Mouse (Mus musculus): ENCODE measurements at regions not wholly inside any gene's neighbourhood (a gene's known extent, or its start where the extent isn't known, plus 50 kb on each side); places are given as distances from the start of the nearest gene placed in this dataset.

DNA sequence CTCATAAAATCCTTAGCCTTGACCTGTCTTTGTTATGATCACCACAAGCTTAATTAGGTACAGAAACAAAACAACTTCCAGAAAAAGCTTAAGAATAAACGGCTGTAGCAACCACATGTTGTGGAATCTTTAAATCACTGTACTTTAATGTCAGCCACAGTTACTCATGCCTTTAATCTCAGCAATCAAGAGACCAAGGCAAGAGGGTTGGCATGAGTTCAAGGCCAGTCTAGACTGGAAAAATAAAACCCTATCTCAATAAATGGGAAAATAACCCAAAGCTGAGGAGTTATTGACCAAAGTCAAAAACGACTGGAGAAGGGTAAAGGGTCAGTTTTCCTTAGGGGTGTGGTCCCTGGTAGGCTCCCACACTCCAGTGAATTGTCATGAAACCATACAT, 595.2 kb upstream of the Akr1e1 start:
- DNase-seq = no peak
- intact Hi-C loops (cut with DNase I) = no loop called here

DNA sequence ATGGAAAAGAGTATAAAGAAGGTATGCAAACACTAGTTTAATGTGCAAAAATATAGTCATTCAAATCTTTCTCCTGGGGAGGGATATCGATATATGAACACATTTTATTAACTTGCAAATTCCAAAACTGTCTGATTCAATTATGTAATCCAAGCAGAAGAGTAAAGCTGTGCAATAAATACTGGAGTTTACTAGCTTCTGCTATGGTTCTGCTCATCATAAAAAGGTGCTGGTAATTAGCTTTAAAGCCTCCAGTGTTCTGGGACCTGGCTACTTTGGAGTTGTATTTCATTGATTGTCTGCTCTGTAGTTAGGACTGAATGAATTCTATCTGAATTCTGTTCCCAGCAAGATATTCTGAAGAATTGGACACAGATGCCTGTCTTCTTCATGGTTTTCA, 602.7 kb upstream of the Akr1e1 start:
- intact Hi-C loops (cut with DNase I) = no loop called here

DNA sequence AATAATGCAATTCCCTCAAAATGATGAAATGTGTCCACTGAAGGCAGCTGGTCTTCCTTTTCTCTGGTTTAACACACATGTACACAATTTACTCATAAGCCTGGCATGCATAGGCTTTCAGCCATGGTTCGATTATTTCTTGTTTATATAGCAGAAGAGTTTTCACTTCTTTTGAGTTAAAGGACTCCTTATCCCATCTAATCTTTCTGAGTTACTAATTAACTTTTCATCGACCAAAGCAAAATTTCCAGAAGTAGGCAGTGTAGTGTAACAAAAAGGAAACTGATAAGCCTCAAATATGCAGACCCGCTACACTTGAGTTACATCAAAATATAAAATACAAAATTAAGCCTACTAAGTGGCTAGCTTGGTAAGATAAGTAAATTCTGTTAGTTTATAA, 620.5 kb upstream of the Akr1e1 start:
- DNase-seq = no peak
- intact Hi-C loops (cut with DNase I) = no loop called here

More for the DNA sequence above, 602.7 kb upstream of the Akr1e1 start:
- DNase-seq = no peak

DNA sequence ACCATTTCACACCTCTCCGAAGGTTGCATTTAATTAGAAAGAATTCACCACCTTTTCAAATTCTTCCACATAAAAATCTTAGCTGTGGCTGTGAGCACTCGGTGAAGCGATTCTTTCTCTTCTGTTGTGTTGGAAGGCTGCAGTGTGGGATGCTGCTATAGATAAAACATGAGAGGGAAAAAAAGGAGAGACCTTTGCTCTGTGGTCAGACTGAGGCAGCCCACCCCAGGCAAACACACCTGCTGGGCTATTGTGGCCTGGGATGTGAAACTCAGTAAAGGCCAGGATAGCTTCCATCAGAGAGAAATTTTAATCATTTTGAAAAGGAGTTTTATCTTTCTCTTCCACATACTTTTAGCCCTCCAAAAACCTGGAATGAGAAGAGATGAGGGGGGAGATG, 625.3 kb upstream of the Akr1e1 start:
- intact Hi-C loops (cut with DNase I) = no loop called here
- DNase-seq = no peak

GRCm38 (mm10) chr13:5235391-5235790, 625.9 kb upstream of the Klf6 start:
- intact Hi-C loops (cut with DNase I) = no loop called here
- no peak for DNase-seq

GRCm38 (mm10) chr13:5240541-5240940, 620.7 kb upstream of the Klf6 start:
- intact Hi-C loops (cut with DNase I) = no loop called here
- no peak for DNase-seq

DNA sequence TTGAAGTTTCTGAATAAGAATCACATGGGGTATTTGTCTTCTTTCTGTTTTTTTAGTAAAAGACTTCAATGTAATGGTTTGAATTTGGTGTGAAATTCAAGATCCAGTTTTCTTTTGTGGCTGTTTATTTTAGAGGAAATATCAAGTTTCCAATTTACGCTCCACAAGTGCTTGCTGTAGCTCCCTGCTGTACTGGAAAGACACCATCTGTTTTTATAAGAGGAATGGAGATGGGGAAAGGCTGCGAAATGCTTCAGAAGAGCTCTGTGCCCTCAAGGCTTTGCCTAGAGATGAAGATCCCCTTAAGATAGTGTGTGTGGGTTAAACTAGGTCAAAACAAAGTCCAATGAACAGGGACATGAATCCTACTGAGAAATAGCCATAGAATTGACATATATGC, 618.5 kb upstream of the Klf6 start:
- no peak for DNase-seq
- intact Hi-C loops (cut with DNase I) = no loop called here

DNA sequence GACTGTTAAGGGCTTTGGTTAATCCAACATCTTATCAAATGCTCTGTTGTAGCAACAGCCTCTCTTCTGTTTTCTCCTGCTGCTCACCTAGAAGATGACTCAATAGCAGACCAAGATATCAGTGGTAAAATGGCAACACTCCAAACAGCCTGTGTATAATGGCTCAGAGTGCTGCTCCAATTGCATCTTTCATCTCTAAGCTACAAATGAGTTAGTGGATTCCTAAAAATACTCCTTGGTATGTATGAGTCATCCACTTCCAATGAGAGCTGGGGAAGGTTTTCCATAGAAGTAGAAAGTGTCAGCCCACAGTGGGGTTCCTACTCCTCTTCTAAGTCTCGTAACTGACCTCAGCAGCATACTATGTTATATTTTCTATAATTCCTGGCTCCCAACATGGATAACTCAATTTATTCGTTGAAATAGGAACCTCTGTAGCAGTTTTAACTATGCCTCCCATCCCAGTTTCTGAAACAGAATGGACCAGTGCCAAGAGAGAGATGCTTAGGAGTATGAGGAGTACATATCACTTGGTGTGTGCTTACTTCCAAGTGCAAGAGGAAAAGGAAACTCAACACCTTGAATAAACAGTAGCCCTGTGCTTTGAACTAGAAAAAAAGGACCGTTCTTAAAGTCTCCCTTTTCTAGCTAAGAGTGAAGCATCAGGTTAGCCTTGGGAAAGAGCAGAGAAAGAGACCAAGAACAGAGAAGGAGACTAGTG, 612.5 kb upstream of the Klf6 start:
- intact Hi-C loops (cut with DNase I) = no loop called here

GRCm38 (mm10) chr13:5257891-5258660, 603.2 kb upstream of the Klf6 start:
- intact Hi-C loops (cut with DNase I) = no loop called here
- peak; percentile 2 for DNase-seq

More for the DNA sequence above, 612.5 kb upstream of the Klf6 start:
- no peak for DNase-seq

GRCm38 (mm10) chr13:5259760-5260159, 601.5 kb upstream of the Klf6 start:
- intact Hi-C loops (cut with DNase I) = no loop called here
- DNase-seq = no peak

GRCm38 (mm10) chr13:5272506-5273192, 588.6 kb upstream of the Klf6 start:
- no peak for DNase-seq
- intact Hi-C loops (cut with DNase I) = no loop called here

GRCm38 (mm10) chr13:5276564-5276963, 584.7 kb upstream of the Klf6 start:
- intact Hi-C loops (cut with DNase I) = no loop called here
- no peak for DNase-seq

DNA sequence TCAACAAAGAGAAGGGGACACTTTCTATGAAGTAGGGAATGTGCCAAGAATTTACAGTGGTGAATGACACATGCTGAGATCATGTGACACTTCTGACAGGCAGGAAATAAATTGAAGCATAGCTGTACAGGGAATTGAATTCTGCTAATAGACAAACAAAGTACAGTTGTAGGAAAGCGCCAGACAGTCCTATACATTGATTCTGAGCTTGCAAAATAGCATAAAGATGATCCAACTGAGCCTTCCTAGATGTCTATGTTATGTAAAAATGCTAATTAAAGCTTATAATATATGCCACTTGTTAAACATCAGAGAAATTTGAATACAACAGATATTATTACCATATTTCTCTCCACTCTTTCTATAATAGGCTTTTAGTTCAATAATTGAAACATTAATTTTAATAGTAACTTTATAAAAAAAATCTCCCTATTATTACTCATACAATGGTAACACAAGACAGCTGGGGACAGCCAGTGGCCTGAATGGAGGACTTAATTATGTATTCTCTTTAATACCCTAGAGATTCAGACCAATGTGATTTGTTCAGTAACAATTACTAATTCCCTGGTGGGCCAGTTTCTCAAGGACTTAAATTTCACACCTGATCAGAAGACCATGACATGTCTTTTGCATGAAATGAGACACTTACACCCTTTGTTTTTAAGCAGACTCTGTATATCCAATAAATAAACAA, 571.4 kb upstream of the Klf6 start:
- intact Hi-C loops (cut with DNase I) = no loop called here
- DNase-seq = no peak

DNA sequence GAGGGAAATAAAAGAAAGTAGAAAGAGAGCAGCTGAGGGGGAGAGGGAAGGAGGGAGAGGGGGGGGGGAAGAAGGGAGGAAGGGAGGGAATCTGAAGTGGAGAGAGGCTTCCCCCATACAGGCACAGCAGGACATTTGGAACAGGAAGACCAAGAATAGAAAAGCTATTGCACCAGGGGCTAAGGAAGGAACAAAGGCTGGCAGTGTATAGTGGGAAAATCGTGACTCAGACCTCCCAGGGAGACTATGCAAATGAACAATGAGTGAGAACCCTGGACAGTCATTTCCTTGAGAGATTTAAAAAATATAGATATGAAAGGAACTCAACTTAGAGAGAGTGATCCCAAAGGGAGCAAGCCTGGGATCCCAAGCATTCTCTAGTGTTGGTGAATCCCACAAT, 559.1 kb upstream of the Klf6 start:
- DNase-seq = no peak

DNA sequence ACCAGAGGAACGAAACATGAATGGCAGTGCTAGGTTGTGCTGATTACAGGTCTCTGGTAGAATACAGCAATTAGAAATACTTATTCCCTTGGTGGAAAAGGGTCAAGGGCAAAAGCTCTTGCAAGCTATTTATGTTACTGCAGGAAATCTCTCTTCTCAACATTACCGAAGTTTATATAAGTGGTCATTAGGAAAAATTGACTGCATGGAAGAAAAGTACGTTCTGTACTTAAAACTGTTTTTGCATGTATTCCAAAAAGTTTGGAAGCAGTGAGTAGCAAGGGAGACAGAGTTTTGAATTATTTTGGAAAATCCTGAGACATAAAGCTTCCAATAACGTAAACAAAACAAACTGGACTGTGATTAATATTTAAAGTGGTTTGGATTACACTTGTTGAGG, 554.6 kb upstream of the Klf6 start:
- intact Hi-C loops (cut with DNase I) = no loop called here
- no peak for DNase-seq

More for the DNA sequence above, 559.1 kb upstream of the Klf6 start:
- intact Hi-C loops (cut with DNase I) = no loop called here

GRCm38 (mm10) chr13:5313297-5313696, 548.0 kb upstream of the Klf6 start:
- intact Hi-C loops (cut with DNase I) = no loop called here
- peak; percentile 22 for DNase-seq

- intact Hi-C loops (cut with DNase I) = no loop called here
- no peak for DNase-seq
Measured at GRCm38 (mm10) chr13:5315011-5315410, 546.3 kb upstream of the Klf6 start.

DNA sequence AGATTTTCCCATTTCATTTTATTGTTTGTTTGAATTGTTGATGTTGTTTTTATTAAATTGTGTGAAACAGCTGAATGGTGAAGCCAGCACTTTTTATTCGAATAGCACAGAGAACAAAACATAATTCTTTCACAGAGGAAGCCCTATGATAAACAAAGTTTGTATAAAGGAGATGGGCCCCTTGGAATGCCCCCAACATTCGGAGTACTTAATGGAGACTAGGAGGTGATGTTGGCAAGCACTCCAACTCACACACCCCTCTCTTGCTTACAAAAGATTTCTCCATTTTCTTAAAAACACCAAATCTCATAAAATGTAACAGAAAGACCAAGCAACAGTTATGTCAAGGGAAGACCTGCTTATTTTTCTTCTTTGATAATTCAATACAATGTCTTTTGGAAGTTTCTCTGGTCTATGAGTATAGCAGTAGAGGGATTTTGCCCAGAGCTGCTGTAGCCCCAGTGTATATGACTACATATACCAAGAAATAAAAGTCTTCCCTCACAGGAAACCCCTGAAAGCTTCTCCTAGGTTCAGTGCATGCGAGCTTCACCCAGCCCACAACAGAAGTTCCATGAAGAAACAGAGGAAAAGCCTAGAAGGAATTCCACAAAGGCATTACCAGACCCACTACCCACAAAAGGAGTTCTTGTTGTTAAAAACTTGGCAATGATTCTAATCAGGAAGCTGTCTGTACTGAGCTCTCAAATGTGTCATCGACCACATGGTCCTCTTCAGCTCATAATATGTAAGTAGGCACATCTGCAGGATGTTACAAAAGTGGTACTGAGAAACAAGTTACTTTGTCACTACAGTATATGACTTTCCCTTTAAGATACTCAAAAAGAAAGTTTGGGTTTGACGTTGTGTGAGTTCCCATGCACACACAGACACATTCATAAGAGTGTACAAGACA, 543.1 kb upstream of the Klf6 start:
- intact Hi-C loops (cut with DNase I) = no loop called here
- DNase-seq = no peak

- no peak for DNase-seq
- intact Hi-C loops (cut with DNase I) = no loop called here
Measured at GRCm38 (mm10) chr13:5345712-5346111, 515.6 kb upstream of the Klf6 start.

All from left cerebral cortex, postnatal 4 days (tissue).